Mouse (Mus musculus) hindbrain, embryonic 11.5 days (tissue): ENCODE data around the gene Galnt2. TPM values are rescaled to one million over a fixed set of nuclear protein-coding genes. Genes with fewer than 3 reads are reported as not detected.

ENCODE experiments used
- ATAC-seq: fragments of 200-750 bp; cut with Nextera tagmentation; 2 replicates; pipeline ENCODE4 v1.8.0; 2017; ENCODE audit warnings: mild to moderate bottlenecking, moderate TSS enrichment, moderate library complexity; ENCODE audit not compliant: low FRiP score
- DNase-seq: peaks from one replicate; pipeline ENCODE4 v3.0.0-alpha.2; 2015; ENCODE audit warnings: low spot score
- H3K27ac ChIP-seq: fragments of 300-500 bp; sonication (generic); 2 replicates; pipeline ENCODE4 v1.5.1; 2014; ENCODE audit warnings: mild to moderate bottlenecking, low read depth, low read length
- H3K27me3 ChIP-seq: fragments of 300-500 bp; sonication (generic); 2 replicates; pipeline ENCODE4 v1.6.1; 2014; ENCODE audit warnings: mild to moderate bottlenecking, low read length, moderate library complexity, mixed read lengths; ENCODE audit not compliant: control insufficient read depth, insufficient read depth
- H3K36me3 ChIP-seq: fragments of 300-500 bp; sonication (generic); 2 replicates; pipeline ENCODE4 v1.6.1; 2014; ENCODE audit warnings: mild to moderate bottlenecking, low read length, moderate library complexity, mixed read lengths; ENCODE audit not compliant: control insufficient read depth, insufficient read depth
- H3K4me1 ChIP-seq: fragments of 300-500 bp; sonication (generic); replicated peaks from 2 replicates; pipeline ENCODE4 v1.6.1; 2014; ENCODE audit warnings: low read length, mixed read lengths; ENCODE audit not compliant: control insufficient read depth, insufficient read depth
- H3K4me2 ChIP-seq: fragments of 300-500 bp; sonication (generic); replicated peaks from 2 replicates; pipeline ENCODE4 v1.6.1; 2014; ENCODE audit warnings: mild to moderate bottlenecking, low read depth, low read length
- H3K4me3 ChIP-seq: fragments of 300-500 bp; sonication (generic); 2 replicates; pipeline ENCODE4 v1.5.1; 2014; ENCODE audit warnings: low read depth, low read length
- H3K9ac ChIP-seq: fragments of 300-500 bp; sonication (generic); 2 replicates; pipeline ENCODE4 v1.6.1; 2014; ENCODE audit warnings: low read depth, low read length
- H3K9me3 ChIP-seq: fragments of 300-500 bp; sonication (generic); 2 replicates; pipeline ENCODE4 v1.6.1; 2016; ENCODE audit warnings: low read length; ENCODE audit not compliant: control insufficient read depth
- WGBS: fragments of 180-500 bp; shearing (Covaris S2); extraction: QIAGEN DNeasy Blood & Tissue Kit; methylation state at CpG from one replicate; pipeline ENCODE4 v1.1.7; 2014; 5-methylcytosine and 5-hydroxymethylcytosine counted together
- polyA plus RNA-seq: library from polyadenylated mRNA; unstranded; fragments of >200 nt; fragmentation: Nextera tagmentation; extraction: Ambion mirVana; gene quantifications from 2 replicates; pipeline ENCODE4 v1.2.1, GENCODE M21; 2014

Galnt2 gene
- polyA plus RNA-seq, 1 experiment from 2014 or later = 47.0 TPM

DNA sequence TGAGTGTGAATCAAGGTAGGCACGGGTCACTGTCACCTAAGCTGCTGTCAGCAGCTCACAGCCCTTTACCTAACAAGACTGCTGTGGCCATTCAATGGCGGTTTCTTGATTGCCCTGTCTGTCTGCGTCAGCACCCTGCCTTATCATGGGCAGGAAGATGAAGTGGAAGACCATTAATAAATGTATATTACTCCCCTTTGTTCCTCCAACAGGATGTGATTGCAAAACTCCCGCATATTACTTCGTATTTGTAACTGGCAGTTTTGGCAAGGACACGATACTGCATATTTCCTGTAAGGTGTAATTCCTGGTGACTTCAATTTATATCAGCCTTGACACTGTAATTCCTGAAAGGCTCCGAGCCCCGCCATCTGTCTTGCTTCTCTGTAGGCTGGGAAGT, 9.7 kb downstream of the Galnt2 start:
- H3K36me3 ChIP-seq = no peaks in the 10 kb centered on the region
- H3K4me3 ChIP-seq = no peak overlapping the region
- H3K27ac ChIP-seq = peak overlapping the region; percentile 54
- no peak overlapping the region for H3K9ac ChIP-seq
- WGBS = 81% methylated on average over 8 of the region's 8 CpGs
- no peak overlapping the region for H3K4me2 ChIP-seq
- DNase-seq (no peak), ATAC-seq (no peak)
- no peaks in the 10 kb centered on the region for H3K9me3 ChIP-seq
- no peaks in the 10 kb centered on the region for H3K27me3 ChIP-seq
- peaks cover 7% of the 10 kb centered on the region; the same call in 1 of the 2 replicates for H3K4me1 ChIP-seq

DNA sequence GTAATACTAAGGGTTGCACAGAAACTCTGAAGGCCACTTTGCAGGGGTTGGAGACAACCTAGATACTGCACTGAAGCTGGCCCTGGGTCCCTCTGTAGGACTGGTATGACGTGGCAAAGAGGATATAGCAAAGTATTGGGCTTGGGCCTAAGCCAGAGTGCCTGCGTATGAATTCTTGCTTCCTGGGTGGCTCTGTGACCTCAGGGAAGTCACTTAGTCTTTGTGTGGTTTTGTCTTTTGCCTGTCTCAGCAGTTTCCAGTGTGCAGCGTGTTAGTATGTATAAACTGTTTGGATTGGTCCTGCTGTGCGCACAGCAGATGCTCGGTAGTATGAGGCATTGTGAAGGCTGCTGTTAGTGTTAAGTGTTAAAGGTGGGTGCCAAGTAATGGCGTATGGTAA, 11.0 kb downstream of the Galnt2 start:
- no peaks in the 10 kb centered on the region for H3K27me3 ChIP-seq
- 85% methylated on average over 6 of the region's 6 CpGs for WGBS
- H3K9ac ChIP-seq = no peak overlapping the region
- H3K4me1 ChIP-seq = peaks cover 7% of the 10 kb centered on the region; the same call in 1 of the 2 replicates
- H3K36me3 ChIP-seq = no peaks in the 10 kb centered on the region
- no peaks in the 10 kb centered on the region for H3K9me3 ChIP-seq
- DNase-seq (no peak), ATAC-seq (no peak)
- H3K4me3 ChIP-seq = no peak overlapping the region
- no peak overlapping the region for H3K4me2 ChIP-seq
- H3K27ac ChIP-seq = no peak overlapping the region

DNA sequence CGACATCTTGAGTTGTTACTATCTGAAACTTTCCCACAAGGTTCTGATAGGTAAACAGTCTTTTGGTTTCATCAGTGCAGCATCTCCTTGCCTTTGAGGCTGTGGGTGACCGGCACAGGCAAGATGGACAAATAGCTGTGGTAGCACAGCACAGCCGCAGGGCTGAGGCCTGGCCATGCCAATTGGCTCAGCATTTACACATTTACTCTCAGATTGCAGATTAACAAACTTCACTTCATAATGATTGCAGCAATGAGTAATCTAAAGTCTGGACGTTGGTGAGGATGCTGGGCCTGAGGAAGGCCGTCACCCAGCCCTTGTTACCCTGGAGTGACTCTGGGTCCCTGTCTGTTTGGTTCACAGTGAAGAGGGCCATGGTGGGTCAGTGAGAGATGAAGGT, 11.7 kb downstream of the Galnt2 start:
- H3K27me3 ChIP-seq = no peaks in the 10 kb centered on the region
- H3K9ac ChIP-seq = no peak overlapping the region
- H3K9me3 ChIP-seq = no peaks in the 10 kb centered on the region
- no peak overlapping the region for H3K4me3 ChIP-seq
- no peaks in the 10 kb centered on the region for H3K36me3 ChIP-seq
- H3K4me2 ChIP-seq = no peak overlapping the region
- no peak for DNase-seq
- ATAC-seq = no peak
- peaks cover 7% of the 10 kb centered on the region; the same call in 1 of the 2 replicates for H3K4me1 ChIP-seq
- H3K27ac ChIP-seq = no peak overlapping the region
- WGBS = 98% methylated on average over 5 of the region's 5 CpGs

DNA sequence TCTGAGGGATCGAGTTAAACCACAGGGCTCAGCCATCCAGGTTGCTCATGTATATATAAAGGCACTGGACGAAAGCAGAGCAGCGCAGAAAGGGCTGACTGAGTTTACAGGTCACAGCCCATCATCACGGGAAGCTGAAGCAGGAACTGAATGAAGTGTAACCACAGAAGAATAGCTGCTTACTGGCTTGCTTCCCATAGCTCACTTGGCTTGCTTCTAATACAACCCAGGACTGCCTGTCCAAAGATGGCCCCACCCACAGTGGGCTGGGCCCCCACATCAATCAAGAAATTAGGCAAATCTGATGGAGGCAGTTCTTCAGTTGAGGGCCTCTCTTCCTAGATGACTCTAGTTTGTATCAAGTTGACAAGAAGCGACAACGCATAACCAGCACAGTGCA, 16.4 kb downstream of the Galnt2 start:
- Histone ChIP-seq H3K27me3 (no peaks in the 10 kb centered on the region), H3K4me3 (no peak overlapping the region), H3K4me1 (peaks cover 8% of the 10 kb centered on the region), H3K4me2 (no peak overlapping the region), H3K9me3 (no peaks in the 10 kb centered on the region), H3K9ac (no peak overlapping the region), H3K36me3 (no peaks in the 10 kb centered on the region), H3K27ac (no peak overlapping the region)
- ATAC-seq (no peak), DNase-seq (no peak)
- WGBS = 95% methylated on average over 6 of the region's 6 CpGs

DNA sequence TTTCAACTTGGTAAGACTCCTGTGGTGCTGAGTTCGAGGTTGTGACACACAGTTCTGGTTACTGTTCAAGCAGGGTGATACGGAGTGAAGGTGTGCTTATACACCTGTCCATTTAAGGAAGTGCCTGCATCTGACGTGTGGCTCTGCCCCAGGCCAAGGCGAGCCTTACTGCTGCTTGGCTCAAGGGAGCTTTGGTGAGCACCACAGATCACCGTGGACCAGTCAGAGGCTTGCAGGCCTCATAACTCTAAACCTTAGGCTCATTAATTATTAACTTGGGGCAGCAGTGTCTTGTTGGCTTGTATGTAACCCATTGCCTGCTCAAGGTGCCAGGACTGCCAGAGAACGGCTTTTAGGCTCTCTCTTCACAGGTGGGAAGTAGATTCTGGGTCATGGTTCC, 17.5 kb downstream of the Galnt2 start:
- H3K4me3 ChIP-seq = no peak overlapping the region
- H3K9me3 ChIP-seq = no peaks in the 10 kb centered on the region
- no peak for ATAC-seq
- no peak overlapping the region for H3K4me2 ChIP-seq
- peaks cover 8% of the 10 kb centered on the region for H3K4me1 ChIP-seq
- no peaks in the 10 kb centered on the region for H3K36me3 ChIP-seq
- no peak for DNase-seq
- H3K9ac ChIP-seq = no peak overlapping the region
- H3K27ac ChIP-seq = no peak overlapping the region
- no peaks in the 10 kb centered on the region for H3K27me3 ChIP-seq
- 90% methylated on average over 6 of the region's 6 CpGs for WGBS

DNA sequence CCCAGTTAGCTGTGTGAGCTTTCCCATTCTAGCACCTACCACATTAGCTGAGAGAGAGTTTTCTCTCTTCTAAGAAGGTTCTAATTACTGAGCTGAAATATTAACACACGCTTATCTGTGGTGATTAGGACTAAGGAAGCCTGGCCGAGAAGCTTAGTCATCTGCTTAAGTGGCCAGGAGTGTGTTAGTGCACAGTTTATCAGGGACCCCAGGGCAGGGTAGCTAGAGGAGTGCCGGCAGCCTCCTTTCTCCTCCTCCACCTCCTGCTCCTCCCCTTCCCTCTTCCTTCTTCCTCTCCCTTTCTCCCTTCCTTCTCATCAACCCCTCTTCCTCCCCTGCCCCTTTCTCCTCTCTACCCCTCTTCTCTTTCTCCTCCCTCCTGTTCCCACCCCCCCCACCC, 19.1 kb downstream of the Galnt2 start:
- peaks cover 8% of the 10 kb centered on the region for H3K4me1 ChIP-seq
- no peaks in the 10 kb centered on the region for H3K9me3 ChIP-seq
- no peak for ATAC-seq
- DNase-seq = no peak
- H3K4me2 ChIP-seq = no peak overlapping the region
- no peaks in the 10 kb centered on the region for H3K27me3 ChIP-seq
- no peaks in the 10 kb centered on the region for H3K36me3 ChIP-seq
- H3K27ac ChIP-seq = peak overlapping the region; percentile 63
- H3K9ac ChIP-seq = no peak overlapping the region
- H3K4me3 ChIP-seq = no peak overlapping the region
- 42% methylated on average over 3 of the region's 3 CpGs for WGBS

DNA sequence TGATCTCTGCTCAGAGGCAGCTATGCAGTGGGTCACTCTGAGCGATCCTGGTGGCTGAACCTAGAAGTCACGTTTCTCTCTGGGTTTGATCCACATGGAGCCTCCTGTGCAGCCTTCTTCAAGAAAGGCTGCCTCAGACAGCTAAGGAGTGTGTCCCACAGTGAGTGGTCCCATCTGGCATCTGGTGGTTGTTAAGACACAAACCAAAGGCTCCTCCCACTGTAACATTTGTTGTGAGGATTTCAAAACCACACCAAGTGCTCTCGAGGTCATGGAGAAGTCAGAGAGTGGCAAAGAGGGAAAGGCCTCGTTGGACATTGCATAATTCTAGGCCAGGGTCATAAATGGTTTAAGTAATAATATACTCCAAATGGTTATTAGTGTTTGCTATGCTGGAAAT, 19.6 kb downstream of the Galnt2 start:
- ATAC-seq (no peak), DNase-seq (no peak)
- Histone ChIP-seq H3K9ac (no peak overlapping the region), H3K36me3 (no peaks in the 10 kb centered on the region), H3K4me1 (peaks cover 8% of the 10 kb centered on the region), H3K4me3 (no peak overlapping the region), H3K9me3 (no peaks in the 10 kb centered on the region), H3K27ac (peak overlapping the region; percentile 63), H3K27me3 (no peaks in the 10 kb centered on the region), H3K4me2 (no peak overlapping the region)
- WGBS = 20% methylated on average over 4 of the region's 4 CpGs

DNA sequence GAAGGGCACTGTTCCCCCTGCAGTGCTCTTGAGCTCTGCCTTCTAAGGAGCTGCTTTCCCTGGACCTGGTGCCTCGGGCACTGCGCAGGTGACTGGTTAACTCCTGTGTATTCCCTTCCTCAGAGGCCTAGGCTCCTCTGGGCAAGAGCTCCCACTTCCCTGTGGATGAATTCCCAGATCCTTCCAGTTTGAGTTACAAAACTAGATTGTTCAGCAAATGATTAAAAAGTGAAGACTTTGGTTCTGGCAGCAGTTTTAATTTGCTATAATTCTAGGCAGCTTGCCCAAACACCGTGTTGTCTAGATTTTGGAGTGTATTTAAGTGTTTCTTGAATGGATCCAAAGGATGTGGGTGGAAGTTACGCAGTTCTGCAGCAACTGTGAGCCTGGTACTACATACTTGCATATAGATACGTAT, 21.4 kb downstream of the Galnt2 start:
- Histone ChIP-seq H3K4me1 (peaks cover 11% of the 10 kb centered on the region), H3K27ac (no peak overlapping the region), H3K4me3 (no peak overlapping the region), H3K36me3 (no peaks in the 10 kb centered on the region), H3K4me2 (no peak overlapping the region), H3K9ac (no peak overlapping the region), H3K9me3 (no peaks in the 10 kb centered on the region), H3K27me3 (no peaks in the 10 kb centered on the region)
- WGBS = 97% methylated on average over 5 of the region's 5 CpGs
- DNase-seq = no peak
- no peak for ATAC-seq

DNA sequence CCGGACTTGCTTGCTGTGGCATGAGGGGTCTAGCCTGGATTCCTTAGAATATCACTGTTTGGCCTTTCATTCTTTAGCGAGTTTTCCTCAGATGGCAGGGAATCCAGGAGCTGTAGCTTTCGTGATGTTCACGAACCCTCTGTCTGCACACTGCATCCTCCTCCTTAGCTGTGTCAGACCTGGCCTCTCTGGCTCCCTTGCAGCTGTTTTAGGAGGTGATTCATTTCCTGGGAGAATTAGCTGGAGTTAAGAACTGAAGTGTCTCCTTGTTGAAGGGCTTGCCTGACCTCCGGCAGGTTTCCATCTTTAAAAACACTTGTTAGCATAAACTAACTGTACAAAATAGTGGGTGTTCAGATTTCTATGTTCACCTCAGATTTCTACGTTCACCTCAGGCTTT, 22.7 kb downstream of the Galnt2 start:
- Histone ChIP-seq H3K9ac (no peak overlapping the region), H3K27ac (no peak overlapping the region), H3K4me2 (no peak overlapping the region), H3K9me3 (no peaks in the 10 kb centered on the region), H3K27me3 (no peaks in the 10 kb centered on the region), H3K4me1 (peaks cover 11% of the 10 kb centered on the region), H3K36me3 (no peaks in the 10 kb centered on the region), H3K4me3 (no peak overlapping the region)
- ATAC-seq (no peak), DNase-seq (no peak)
- 94% methylated on average over 6 of the region's 6 CpGs for WGBS
